8 mouse cellular contexts compared by ENCODE assay signal in the genomic region with DNA sequence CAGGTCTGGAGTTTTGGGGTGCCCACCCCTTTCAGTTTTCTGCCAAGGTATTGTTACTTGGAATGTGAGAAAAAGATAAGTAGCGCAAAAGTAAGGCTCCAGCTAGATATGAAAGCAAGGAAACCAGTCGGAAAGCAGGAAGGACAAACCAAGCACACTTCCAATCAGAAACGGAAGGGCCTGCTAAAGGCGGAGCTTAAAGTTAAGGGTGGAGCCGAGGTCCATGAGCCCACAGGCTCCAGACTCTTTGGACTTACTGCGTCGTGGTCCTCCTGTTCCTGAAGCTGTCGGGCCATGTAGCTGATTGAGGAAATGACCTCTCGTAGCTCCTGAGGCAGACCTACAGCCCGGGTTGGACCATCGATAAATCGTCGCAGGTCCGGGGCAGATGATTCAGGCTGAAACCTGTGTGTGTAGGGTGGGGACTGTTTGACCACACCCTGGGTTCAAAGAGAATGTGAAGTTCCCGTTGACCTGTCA. TPM values are rescaled to one million over a fixed set of nuclear protein-coding genes. Genes with fewer than 3 reads are reported as not detected.
A peak's percentile ranks its signal among the peaks of the same experiment; 100 is the strongest.
DNase-seq lines count a peak whose midpoint lies in the region; ATAC-seq lines count a peak whose summit lies in the region.

No protein-coding gene starts in this region.

- no peak overlapping the region for H3K9ac ChIP-seq in midbrain, embryonic 11.5 days (ENCODE audit: low read length)

- peak overlapping the region; percentile 4; the same call in 1 of the 2 replicates for H3K4me3 ChIP-seq in midbrain, embryonic 10.5 days
- H3K4me3 ChIP-seq in midbrain, embryonic 11.5 days (ENCODE audit: low read depth, low read length), result no peak overlapping the region
- H3K4me3 ChIP-seq in megakaryocyte, embryonic 14.5 days (replicated peaks), result peak overlapping the region; percentile 79

- H3K4me2 ChIP-seq in midbrain, embryonic 11.5 days, result no peak overlapping the region

- no peak for DNase-seq in midbrain, embryonic 10.5 days (ENCODE audit: low spot score)
- DNase-seq in midbrain, embryonic 11.5 days (ENCODE audit: low spot score, missing footprints), result no peak
- peak; percentile 79 for DNase-seq in heart, adult 8-10 months (ENCODE audit: low spot score)
- peak; percentile 45 to 65 for DNase-seq in kidney, postnatal 25 days
- DNase-seq in Muller cell, postnatal 12 days (ENCODE audit: inconsistent ontology term), result no peak
- DNase-seq in thymus, postnatal 14 days, result no peak
- DNase-seq in cerebellum, postnatal 14 days, result no peak

- WGBS in midbrain, embryonic 10.5 days, result 41% methylated on average over 15 of the region's 15 CpGs
- 47% methylated on average over 15 of the region's 15 CpGs for WGBS in midbrain, embryonic 11.5 days

- no peak for ATAC-seq in midbrain, embryonic 11.5 days (ENCODE audit: low FRiP score)

- no peaks in the 10 kb centered on the region for H3K4me1 ChIP-seq in midbrain, embryonic 10.5 days
- no peaks in the 10 kb centered on the region for H3K4me1 ChIP-seq in midbrain, embryonic 11.5 days (ENCODE audit: control insufficient read depth, insufficient read depth, low read length)
- H3K4me1 ChIP-seq in megakaryocyte, embryonic 14.5 days, result peaks cover 17% of the 10 kb centered on the region

- no peak overlapping the region for H3K27ac ChIP-seq in midbrain, embryonic 10.5 days (replicated peaks)
- no peak overlapping the region for H3K27ac ChIP-seq in midbrain, embryonic 11.5 days (ENCODE audit: low read depth, low read length)

- H3K27me3 ChIP-seq in midbrain, embryonic 10.5 days (ENCODE audit: low read depth, poor library complexity, severe bottlenecking), result peaks cover 9% of the 10 kb centered on the region; the same call in 1 of the 2 replicates
- H3K27me3 ChIP-seq in midbrain, embryonic 11.5 days (ENCODE audit: control insufficient read depth, insufficient read depth, low read length), result no peaks in the 10 kb centered on the region
- H3K27me3 ChIP-seq in megakaryocyte, embryonic 14.5 days (replicated peaks), result peaks cover 31% of the 10 kb centered on the region

- H3K36me3 ChIP-seq in midbrain, embryonic 10.5 days, result no peaks in the 10 kb centered on the region
- H3K36me3 ChIP-seq in midbrain, embryonic 11.5 days (ENCODE audit: control insufficient read depth, insufficient read depth, low read length), result no peaks in the 10 kb centered on the region
- H3K36me3 ChIP-seq in megakaryocyte, embryonic 14.5 days (replicated peaks; ENCODE audit: low read length), result no peaks in the 10 kb centered on the region

- no peaks in the 10 kb centered on the region for H3K9me3 ChIP-seq in midbrain, embryonic 10.5 days (replicated peaks)
- H3K9me3 ChIP-seq in midbrain, embryonic 11.5 days (ENCODE audit: control insufficient read depth, low read length), result no peaks in the 10 kb centered on the region
- no peaks in the 10 kb centered on the region for H3K9me3 ChIP-seq in megakaryocyte, embryonic 14.5 days

RNA-seq across cellular contexts. Expression of gene Chrnb1, which starts 10.9 kb away (rescaled TPM):
- polyA plus RNA-seq in midbrain, embryonic 10.5 days (2016; fragmentation: Nextera tagmentation; extraction: Ambion mirVana), result 1.1 TPM in 2 replicates
- 0.67 and 0.79 TPM in 2 replicates for polyA plus RNA-seq in midbrain, embryonic 11.5 days (2014; fragmentation: Nextera tagmentation; extraction: Ambion mirVana)
- 1 to 10 TPM; 2.2 to 4.3 (median 3.8) TPM for total RNA-seq in heart, adult 8-10 months (2022)
- polyA plus RNA-seq in megakaryocyte, embryonic 14.5 days (2012; ENCODE audit: insufficient read depth, low replicate concordance), result not detected in 2 replicates

RNA-seq across cellular contexts. Expression of gene Fgf11, which starts 16.8 kb away (rescaled TPM):
- polyA plus RNA-seq in midbrain, embryonic 10.5 days (2016; fragmentation: Nextera tagmentation; extraction: Ambion mirVana), result 1.0 and 1.4 TPM in 2 replicates
- 1.3 and 1.5 TPM in 2 replicates for polyA plus RNA-seq in midbrain, embryonic 11.5 days (2014; fragmentation: Nextera tagmentation; extraction: Ambion mirVana)
- 1 to 10 TPM; 2.1 to 3.3 (median 2.6) TPM for total RNA-seq in heart, adult 8-10 months (2022)
- 0.64 TPM in 1 of 2 replicates, not detected in the other for polyA plus RNA-seq in megakaryocyte, embryonic 14.5 days (2012; ENCODE audit: insufficient read depth, low replicate concordance)

RNA-seq across cellular contexts. Expression of gene Zbtb4, which starts 19.1 kb away (rescaled TPM):
- 0.64 and 0.91 TPM in 2 replicates for polyA plus RNA-seq in midbrain, embryonic 10.5 days (2016; fragmentation: Nextera tagmentation; extraction: Ambion mirVana)
- 0.90 and 0.91 TPM in 2 replicates for polyA plus RNA-seq in midbrain, embryonic 11.5 days (2014; fragmentation: Nextera tagmentation; extraction: Ambion mirVana)
- 10 to 100 TPM; 43.7 to 52.4 (median 49.3) TPM for total RNA-seq in heart, adult 8-10 months (2022)
- 1.9 and 3.9 TPM in 2 replicates for polyA plus RNA-seq in megakaryocyte, embryonic 14.5 days (2012; ENCODE audit: insufficient read depth, low replicate concordance)

RNA-seq across cellular contexts. Expression of gene Tmem102, which starts 20.6 kb away (rescaled TPM):
- polyA plus RNA-seq in midbrain, embryonic 10.5 days (2016; fragmentation: Nextera tagmentation; extraction: Ambion mirVana), result 0.90 and 0.99 TPM in 2 replicates
- 0.20 and 0.23 TPM in 2 replicates for polyA plus RNA-seq in midbrain, embryonic 11.5 days (2014; fragmentation: Nextera tagmentation; extraction: Ambion mirVana)
- total RNA-seq in heart, adult 8-10 months (2022), result under 1 TPM; 0.14 to 0.57 (median 0.31) TPM
- polyA plus RNA-seq in megakaryocyte, embryonic 14.5 days (2012; ENCODE audit: insufficient read depth, low replicate concordance), result not detected in 2 replicates

RNA-seq across cellular contexts. Expression of gene Slc35g3, which starts 23.1 kb away (rescaled TPM):
- 0.09 TPM in 1 of 2 replicates, not detected in the other for polyA plus RNA-seq in midbrain, embryonic 10.5 days (2016; fragmentation: Nextera tagmentation; extraction: Ambion mirVana)
- polyA plus RNA-seq in midbrain, embryonic 11.5 days (2014; fragmentation: Nextera tagmentation; extraction: Ambion mirVana), result not detected in 2 replicates
- not detected for total RNA-seq in heart, adult 8-10 months (2022)
- not detected in 2 replicates for polyA plus RNA-seq in megakaryocyte, embryonic 14.5 days (2012; ENCODE audit: insufficient read depth, low replicate concordance)

Comparison
In these comparisons a context has a peak if more than half of its experiments do, and no peak if none do; other contexts are left out.
1. DNase-seq: peak in heart, adult 8-10 months (single experiment) and kidney, postnatal 25 days (2 of 2); none in midbrain, embryonic 10.5 days (single experiment), midbrain, embryonic 11.5 days (single experiment), Muller cell, postnatal 12 days (single experiment), thymus, postnatal 14 days (single experiment) and cerebellum, postnatal 14 days (0 of 2).